Mouse (Mus musculus) kidney, postnatal 0 days (tissue): ENCODE data around the gene Aif1l. TPM values are rescaled to one million over a fixed set of nuclear protein-coding genes. Genes with fewer than 3 reads are reported as not detected.

Source experiments
- ATAC-seq: fragments of 200-750 bp; cut with Nextera tagmentation; replicated peaks from 2 replicates; pipeline ENCODE4 v1.8.0; 2017; ENCODE audit warnings: low read depth, moderate number of reproducible peaks, moderate TSS enrichment, moderate library complexity; ENCODE audit not compliant: low FRiP score
- DNase-seq: peaks from one replicate; pipeline ENCODE4 v3.0.0-alpha.2; 2016; ENCODE audit warnings: low spot score
- H3K27ac ChIP-seq: fragments of 300-500 bp; sonication (generic); 2 replicates; pipeline ENCODE4 v1.5.1; 2014; ENCODE audit warnings: mild to moderate bottlenecking
- H3K27me3 ChIP-seq: fragments of 300-500 bp; sonication (generic); 2 replicates; pipeline ENCODE4 v1.6.1; 2014; ENCODE audit warnings: low read length, mixed read lengths; ENCODE audit not compliant: insufficient read depth
- H3K36me3 ChIP-seq: fragments of 300-500 bp; sonication (generic); 2 replicates; pipeline ENCODE4 v1.6.1; 2014; ENCODE audit warnings: low read length, mixed read lengths; ENCODE audit not compliant: insufficient read depth
- H3K4me1 ChIP-seq: fragments of 300-500 bp; sonication (generic); replicated peaks from 2 replicates; pipeline ENCODE4 v1.6.1; 2014; ENCODE audit warnings: antibody characterized with exemption, low read length, mixed read lengths; ENCODE audit not compliant: insufficient read depth
- H3K4me2 ChIP-seq: fragments of 300-500 bp; sonication (generic); 2 replicates; pipeline ENCODE4 v1.6.1; 2014; ENCODE audit warnings: mild to moderate bottlenecking, low read length, moderate library complexity, mixed read lengths
- H3K4me3 ChIP-seq: fragments of 300-500 bp; sonication (generic); replicated peaks from 2 replicates; pipeline ENCODE4 v1.5.1; 2014; ENCODE audit warnings: low read depth, low read length
- H3K9ac ChIP-seq: fragments of 300-500 bp; sonication (generic); 2 replicates; pipeline ENCODE4 v1.6.1; 2014; ENCODE audit warnings: low read depth, low read length
- H3K9me3 ChIP-seq: fragments of 300-500 bp; sonication (generic); replicated peaks from 2 replicates; pipeline ENCODE4 v1.6.1; 2016; ENCODE audit warnings: low read length, inconsistent platforms, mixed read lengths
- CTCF ChIP-seq: IDR thresholded peaks from 2 replicates; pipeline ENCODE4 v1.5.1; 2016; ENCODE audit warnings: antibody characterized with exemption, low read depth, mild to moderate bottlenecking, moderate library complexity
- WGBS: fragments of 180-500 bp; shearing (Covaris S2); extraction: QIAGEN DNeasy Blood & Tissue Kit; methylation state at CpG from one replicate; pipeline ENCODE4 v1.1.7; 2014; 5-methylcytosine and 5-hydroxymethylcytosine counted together
- polyA plus RNA-seq: library from polyadenylated mRNA; unstranded; fragments of >200 nt; fragmentation: Nextera tagmentation; extraction: Ambion mirVana; gene quantifications from 2 replicates; pipeline ENCODE4 v1.2.1, GENCODE M21; 2015

Gene Aif1l
- polyA plus RNA-seq, 1 experiment from 2014 or later, result 129 TPM

DNA sequence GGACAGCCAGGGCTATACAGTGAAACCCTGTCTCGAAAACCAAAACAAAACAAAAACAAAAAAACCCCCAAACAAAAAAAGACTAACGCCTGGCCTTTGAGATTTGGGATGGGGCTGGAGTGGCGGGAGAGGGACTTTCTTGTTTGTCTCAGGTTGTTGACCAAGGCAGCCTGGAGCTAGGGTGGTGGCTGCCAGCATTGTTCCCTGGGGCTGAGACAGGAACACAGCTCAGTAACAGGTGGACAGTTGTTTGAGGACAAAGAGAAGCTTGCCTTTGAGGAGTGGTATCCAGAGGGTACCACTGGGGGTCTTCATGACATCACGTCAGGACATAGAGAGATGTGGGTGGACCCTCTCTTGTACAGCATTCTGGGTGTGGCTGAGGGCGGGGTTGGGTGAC, 5.7 kb downstream of the Aif1l start:
- Histone ChIP-seq H3K27me3 (no peaks in the 10 kb centered on the region), H3K9ac (no peak overlapping the region), H3K36me3 (no peaks in the 10 kb centered on the region), H3K27ac (0 out of 2 replicates have a peak overlapping the region, but pooled peaks have one; percentile 90), H3K9me3 (no peaks in the 10 kb centered on the region), H3K4me1 (peaks cover 31% of the 10 kb centered on the region), H3K4me3 (no peak overlapping the region), H3K4me2 (no peak overlapping the region)
- DNase-seq (no peak), ATAC-seq (no peak)
- 80% methylated on average over 5 of the region's 5 CpGs for WGBS
- TF ChIP-seq CTCF, result no peak

DNA sequence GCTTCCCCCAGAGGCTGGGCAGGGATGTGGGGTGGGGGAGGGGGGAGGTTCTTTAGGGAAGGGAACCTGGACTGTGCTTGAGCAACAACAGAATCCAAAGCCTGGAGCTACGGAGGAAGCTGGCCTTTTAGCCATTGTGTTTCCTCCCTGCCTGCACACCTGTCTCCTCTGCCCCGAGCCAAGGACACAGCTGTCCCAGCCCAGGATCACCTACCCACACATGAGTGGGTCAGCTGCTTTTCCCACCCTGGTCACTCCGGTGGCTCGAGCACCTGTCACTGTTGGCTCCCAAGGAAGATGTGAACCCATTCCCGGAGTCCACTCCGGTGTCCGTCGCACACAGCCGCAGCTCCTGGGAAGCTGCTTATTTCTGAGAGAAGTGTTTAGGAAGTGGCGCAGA, 7.3 kb downstream of the Aif1l start:
- Histone ChIP-seq H3K9ac (no peak overlapping the region), H3K36me3 (no peaks in the 10 kb centered on the region), H3K4me3 (no peak overlapping the region), H3K4me2 (no peak overlapping the region), H3K27me3 (no peaks in the 10 kb centered on the region), H3K9me3 (no peaks in the 10 kb centered on the region), H3K27ac (no peak overlapping the region), H3K4me1 (peaks cover 34% of the 10 kb centered on the region)
- no peak for ATAC-seq
- TF ChIP-seq CTCF, result no peak
- DNase-seq, result no peak
- 81% methylated on average over 10 of the region's 10 CpGs for WGBS

DNA sequence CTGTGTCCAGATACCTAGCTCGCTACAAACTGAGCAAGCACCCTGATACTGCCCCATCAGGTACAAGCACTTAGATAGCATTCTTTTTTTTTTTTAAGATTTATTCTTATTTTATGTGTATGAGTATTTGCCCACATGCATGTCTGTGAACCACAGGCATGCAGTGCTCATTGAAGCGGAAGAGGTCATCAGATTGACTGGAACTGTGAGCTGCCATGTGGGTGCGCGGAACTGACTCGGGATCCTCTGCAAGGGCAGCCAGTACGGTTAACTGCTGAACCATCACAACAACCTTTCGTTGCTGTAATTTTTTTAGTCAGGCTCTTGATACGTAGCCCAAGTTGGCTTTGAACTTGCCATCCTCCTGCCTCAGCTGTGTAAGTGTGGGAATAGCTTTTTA, 11.0 kb downstream of the Aif1l start:
- Histone ChIP-seq H3K36me3 (0 out of 2 replicates have a peak, but pooled peaks cover 4% of the 10 kb centered on the region), H3K9me3 (no peaks in the 10 kb centered on the region), H3K4me2 (no peak overlapping the region), H3K4me3 (no peak overlapping the region), H3K27me3 (no peaks in the 10 kb centered on the region), H3K27ac (peak overlapping the region; percentile 89), H3K9ac (no peak overlapping the region), H3K4me1 (peaks cover 24% of the 10 kb centered on the region; the same call in 1 of the 2 replicates)
- TF ChIP-seq CTCF, result no peak
- 67% methylated on average over 8 of the region's 8 CpGs for WGBS
- DNase-seq (no peak), ATAC-seq (no peak)

DNA sequence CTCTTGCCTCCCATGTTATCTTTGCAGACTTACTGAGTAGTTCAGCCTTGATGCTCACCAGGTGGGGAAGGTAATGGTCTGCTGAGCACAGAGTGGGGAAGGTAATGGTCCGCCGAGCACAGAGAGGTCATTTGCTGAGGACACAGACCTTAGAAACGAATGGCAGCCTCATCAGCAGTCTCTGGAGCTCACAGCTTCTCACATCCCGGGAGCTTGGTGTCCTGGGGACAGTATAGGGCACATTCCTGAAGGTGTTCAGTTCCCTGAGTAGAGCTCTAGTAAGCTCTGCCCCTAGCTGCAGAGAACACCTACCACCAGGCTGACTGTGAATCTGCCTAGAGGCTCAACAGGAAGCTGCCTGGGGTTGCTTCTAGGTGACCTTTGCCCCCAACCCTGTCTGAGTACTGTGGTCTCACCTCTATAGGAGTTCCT, 11.9 kb downstream of the Aif1l start:
- Histone ChIP-seq H3K4me1 (peaks cover 24% of the 10 kb centered on the region; the same call in 1 of the 2 replicates), H3K36me3 (0 out of 2 replicates have a peak, but pooled peaks cover 4% of the 10 kb centered on the region), H3K27me3 (no peaks in the 10 kb centered on the region), H3K27ac (peak overlapping the region; percentile 89), H3K4me2 (no peak overlapping the region), H3K9me3 (no peaks in the 10 kb centered on the region), H3K4me3 (no peak overlapping the region), H3K9ac (no peak overlapping the region)
- ATAC-seq (peak; percentile 68), DNase-seq (peak; percentile 30)
- WGBS, result 39% methylated on average over 4 of the region's 4 CpGs
- 0 out of 2 replicates have a peak, but pooled peaks have one; percentile 20 for TF ChIP-seq CTCF

DNA sequence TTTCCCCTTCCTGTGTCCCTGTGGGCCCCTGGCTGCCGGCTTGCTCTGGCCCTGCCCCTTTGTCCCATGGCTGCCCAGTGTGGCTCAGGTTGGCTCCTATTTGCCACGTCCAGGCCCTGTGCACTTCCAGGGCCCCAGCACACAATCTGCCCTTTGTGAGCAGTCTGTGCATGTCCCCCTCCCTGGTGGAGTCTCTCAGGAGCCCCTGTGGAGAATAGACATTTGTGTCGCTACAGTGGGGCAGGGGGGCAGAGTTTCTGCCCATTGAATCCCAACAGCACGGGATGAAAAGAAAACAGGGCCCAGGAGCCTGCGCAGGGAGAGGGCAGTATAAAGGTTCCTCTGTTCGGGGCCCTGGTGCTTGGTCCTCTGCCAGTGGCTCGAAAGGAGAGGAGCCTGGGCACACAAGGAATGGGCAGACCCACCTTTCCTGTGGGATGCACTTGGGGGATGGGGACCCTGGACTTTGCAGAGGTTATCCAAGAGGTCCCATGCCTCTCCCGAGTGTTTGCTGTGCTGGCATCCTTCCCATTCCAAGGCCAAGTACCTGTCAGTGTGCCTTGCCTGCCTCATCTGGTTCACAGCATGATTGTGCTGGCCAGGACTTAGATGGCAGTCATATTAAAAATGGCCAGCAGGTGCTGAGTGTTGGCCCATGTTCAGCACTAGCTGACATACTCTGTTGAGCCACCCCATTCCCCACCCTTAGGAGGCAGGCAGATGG, 12.7 kb downstream of the Aif1l start:
- Histone ChIP-seq H3K9me3 (no peaks in the 10 kb centered on the region), H3K4me3 (no peak overlapping the region), H3K9ac (peak overlapping the region; percentile 52; the same call in 1 of the 2 replicates), H3K27ac (peak overlapping the region; percentile 89), H3K4me1 (peaks cover 21% of the 10 kb centered on the region; the same call in 1 of the 2 replicates), H3K4me2 (peak overlapping the region; percentile 23; the same call in 1 of the 2 replicates), H3K27me3 (no peaks in the 10 kb centered on the region), H3K36me3 (0 out of 2 replicates have a peak, but pooled peaks cover 4% of the 10 kb centered on the region)
- 63% methylated on average over 8 of the region's 8 CpGs for WGBS
- ATAC-seq (peak; percentile 44), DNase-seq (no peak)
- peak; percentile 28; the same call in 1 of the 2 replicates for TF ChIP-seq CTCF

DNA sequence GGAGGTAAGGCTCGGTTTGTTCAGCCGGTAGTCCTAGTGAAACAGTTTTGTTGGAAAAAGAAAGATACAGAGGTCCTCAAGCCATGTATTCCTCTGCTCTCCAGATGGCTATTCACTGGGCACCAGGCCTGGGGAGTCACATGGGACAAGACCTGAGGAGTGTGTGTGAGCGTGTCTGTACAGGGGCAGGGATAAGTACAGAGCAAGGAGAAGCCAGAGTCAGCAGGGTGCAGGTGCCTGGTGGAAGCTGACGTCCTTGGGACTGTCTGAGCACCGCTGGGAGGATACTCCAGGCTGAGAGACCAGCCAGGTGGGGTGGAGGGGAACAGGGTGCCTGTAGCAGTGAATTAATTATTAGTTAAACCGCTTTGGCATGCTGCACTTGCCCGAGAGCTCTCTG, 13.6 kb downstream of the Aif1l start:
- 0 out of 2 replicates have a peak, but pooled peaks cover 4% of the 10 kb centered on the region for H3K36me3 ChIP-seq
- DNase-seq, result peak; percentile 38
- no peak overlapping the region for H3K9ac ChIP-seq
- H3K4me3 ChIP-seq, result no peak overlapping the region
- peaks cover 21% of the 10 kb centered on the region; the same call in 1 of the 2 replicates for H3K4me1 ChIP-seq
- peak; percentile 80 for ATAC-seq
- H3K27ac ChIP-seq, result peak overlapping the region; percentile 89
- no peaks in the 10 kb centered on the region for H3K27me3 ChIP-seq
- WGBS, result 67% methylated on average over 7 of the region's 7 CpGs
- no peaks in the 10 kb centered on the region for H3K9me3 ChIP-seq
- no peak for TF ChIP-seq CTCF
- H3K4me2 ChIP-seq, result no peak overlapping the region
